Mouse (Mus musculus): ENCODE measurements around the gene Cebpzos. TPM values are rescaled to one million over a fixed set of nuclear protein-coding genes. Genes with fewer than 3 reads are reported as not detected.

The Cebpzos gene
- polyA plus RNA-seq, 1 experiment from 2014 or later: 59.5 TPM

- H3K9me3 ChIP-seq (ENCODE audit: low read length): no peaks in the 10 kb centered on the region
- ATAC-seq (no peak), DNase-seq (no peak)
- peak overlapping the region; percentile 88 for H3K4me3 ChIP-seq (ENCODE audit: low read depth, low read length)
- peaks cover 44% of the 10 kb centered on the region for H3K36me3 ChIP-seq (replicated peaks; ENCODE audit: insufficient read depth, low read length)
- no peaks in the 10 kb centered on the region for H3K27me3 ChIP-seq (ENCODE audit: insufficient read depth, low read length)
- peaks cover 14% of the 10 kb centered on the region for H3K4me1 ChIP-seq (ENCODE audit: insufficient read depth)
- peak overlapping the region; percentile 80 for H3K4me2 ChIP-seq (ENCODE audit: low read depth, low read length)
- no peak for TF ChIP-seq CTCF (IDR thresholded peaks at IDR 0.05; ENCODE audit: low read depth)
- TF ChIP-seq EP300 (IDR thresholded peaks at IDR 0.05; ENCODE audit: low read depth): no peak
- H3K9ac ChIP-seq (replicated peaks): peak overlapping the region; percentile 86
- H3K27ac ChIP-seq (ENCODE audit: low read depth): peak overlapping the region; percentile 70; the same call in 1 of the 2 replicates
- 32% methylated on average over 2 of the region's 2 CpGs for WGBS (ENCODE audit: insufficient replicate concordance)
These were observed 19.6 kb downstream of the Cebpzos start for GRCm38 (mm10) chr17:78935857-78936256.

GRCm38 (mm10) chr17:78936466-78937228, 20.3 kb downstream of the Cebpzos start, which contains the start of the genes Cebpz and Ndufaf7:
Cebpz (minus strand) TSS chr17:78937066.
Ndufaf7 (plus strand) TSS chr17:78937136.
- Histone ChIP-seq H3K4me3 (ENCODE audit: low read depth, low read length) (peak within 1 kb of the TSS; percentile 88), H3K4me1 (ENCODE audit: insufficient read depth) (peaks cover 14% of the 10 kb centered on the region), H3K27ac (ENCODE audit: low read depth) (peak within 1 kb of the TSS; percentile 70), H3K27me3 (ENCODE audit: insufficient read depth, low read length) (no peaks in the 10 kb centered on the region), H3K9me3 (ENCODE audit: low read length) (no peaks in the 10 kb centered on the region), H3K9ac (replicated peaks) (peak within 1 kb of the TSS; percentile 86), H3K36me3 (replicated peaks; ENCODE audit: insufficient read depth, low read length) (peaks cover 40% of the 10 kb centered on the region), H3K4me2 (ENCODE audit: low read depth, low read length) (peak within 1 kb of the TSS; percentile 80)
- ATAC-seq: peak; percentile 99
- WGBS (ENCODE audit: insufficient replicate concordance): under 1% methylated on average over 45 of the region's 45 CpGs
- no peak for TF ChIP-seq CTCF (IDR thresholded peaks at IDR 0.05; ENCODE audit: low read depth)
- no peak for TF ChIP-seq EP300 (IDR thresholded peaks at IDR 0.05; ENCODE audit: low read depth)
- DNase-seq: peak; percentile 99

- H3K36me3 ChIP-seq (replicated peaks; ENCODE audit: insufficient read depth, low read length): peaks cover 40% of the 10 kb centered on the region
- no peak for TF ChIP-seq CTCF (IDR thresholded peaks at IDR 0.05; ENCODE audit: low read depth)
- H3K4me1 ChIP-seq (ENCODE audit: insufficient read depth): peaks cover 14% of the 10 kb centered on the region
- H3K9ac ChIP-seq (replicated peaks): peak overlapping the region; percentile 86
- 10% methylated on average over 26 of the region's 26 CpGs for WGBS (ENCODE audit: insufficient replicate concordance)
- H3K4me3 ChIP-seq (ENCODE audit: low read depth, low read length): peak overlapping the region; percentile 88
- ATAC-seq: peak; percentile 18; the same call in 1 of the 2 replicates
- H3K27ac ChIP-seq (ENCODE audit: low read depth): peak overlapping the region; percentile 41; the same call in 1 of the 2 replicates
- peak overlapping the region; percentile 80 for H3K4me2 ChIP-seq (ENCODE audit: low read depth, low read length)
- no peaks in the 10 kb centered on the region for H3K27me3 ChIP-seq (ENCODE audit: insufficient read depth, low read length)
- DNase-seq: peak; percentile 18
- H3K9me3 ChIP-seq (ENCODE audit: low read length): no peaks in the 10 kb centered on the region
These were observed 21.0 kb downstream of the Cebpzos start for GRCm38 (mm10) chr17:78937229-78937853.

GRCm38 (mm10) chr17:78938927-78939326, 22.6 kb downstream of the Cebpzos start:
- DNase-seq (no peak), ATAC-seq (no peak)
- 59% methylated on average over 4 of the region's 4 CpGs for WGBS (ENCODE audit: insufficient replicate concordance)
- TF ChIP-seq CTCF (IDR thresholded peaks at IDR 0.05; ENCODE audit: low read depth) (no peak), EP300 (IDR thresholded peaks at IDR 0.05; ENCODE audit: low read depth) (no peak)
- Histone ChIP-seq H3K4me1 (ENCODE audit: insufficient read depth) (peaks cover 14% of the 10 kb centered on the region), H3K36me3 (replicated peaks; ENCODE audit: insufficient read depth, low read length) (peaks cover 29% of the 10 kb centered on the region), H3K4me3 (ENCODE audit: low read depth, low read length) (no peak overlapping the region), H3K9ac (replicated peaks) (no peak overlapping the region), H3K9me3 (ENCODE audit: low read length) (no peaks in the 10 kb centered on the region), H3K27ac (ENCODE audit: low read depth) (no peak overlapping the region), H3K4me2 (ENCODE audit: low read depth, low read length) (no peak overlapping the region), H3K27me3 (ENCODE audit: insufficient read depth, low read length) (no peaks in the 10 kb centered on the region)

GRCm38 (mm10) chr17:78942579-78942978, 26.3 kb downstream of the Cebpzos start:
- H3K27me3 ChIP-seq (ENCODE audit: insufficient read depth, low read length): no peaks in the 10 kb centered on the region
- H3K36me3 ChIP-seq (replicated peaks; ENCODE audit: insufficient read depth, low read length): peaks cover 22% of the 10 kb centered on the region
- H3K9ac ChIP-seq (replicated peaks): no peak overlapping the region
- ATAC-seq (no peak), DNase-seq (no peak)
- TF ChIP-seq CTCF (IDR thresholded peaks at IDR 0.05; ENCODE audit: low read depth) (no peak), EP300 (IDR thresholded peaks at IDR 0.05; ENCODE audit: low read depth) (no peak)
- no peak overlapping the region for H3K4me2 ChIP-seq (ENCODE audit: low read depth, low read length)
- WGBS (ENCODE audit: insufficient replicate concordance): 78% methylated on average over 11 of the region's 11 CpGs
- peaks cover 3% of the 10 kb centered on the region for H3K4me1 ChIP-seq (ENCODE audit: insufficient read depth)
- H3K27ac ChIP-seq (ENCODE audit: low read depth): no peak overlapping the region
- H3K4me3 ChIP-seq (ENCODE audit: low read depth, low read length): no peak overlapping the region
- H3K9me3 ChIP-seq (ENCODE audit: low read length): no peaks in the 10 kb centered on the region

GRCm38 (mm10) chr17:78951225-78951624, 34.9 kb downstream of the Cebpzos start:
- peaks cover 61% of the 10 kb centered on the region for H3K36me3 ChIP-seq (replicated peaks; ENCODE audit: insufficient read depth, low read length)

More at GRCm38 (mm10) chr17:78951225-78951624, 34.9 kb downstream of the Cebpzos start:
- Histone ChIP-seq H3K9me3 (ENCODE audit: low read length) (no peaks in the 10 kb centered on the region), H3K4me1 (ENCODE audit: insufficient read depth) (no peaks in the 10 kb centered on the region), H3K4me2 (ENCODE audit: low read depth, low read length) (no peak overlapping the region), H3K4me3 (ENCODE audit: low read depth, low read length) (no peak overlapping the region), H3K27ac (ENCODE audit: low read depth) (no peak overlapping the region), H3K27me3 (ENCODE audit: insufficient read depth, low read length) (no peaks in the 10 kb centered on the region), H3K9ac (replicated peaks) (no peak overlapping the region)
- ATAC-seq (no peak), DNase-seq (no peak)
- WGBS (ENCODE audit: insufficient replicate concordance): 65% methylated on average over 5 of the region's 5 CpGs
- no peak for TF ChIP-seq EP300 (IDR thresholded peaks at IDR 0.05; ENCODE audit: low read depth)
- no peak for TF ChIP-seq CTCF (IDR thresholded peaks at IDR 0.05; ENCODE audit: low read depth)
